Mouse (Mus musculus) 3134 (cell line): ENCODE results near the gene Axin2.

Experiments used
- DNase-seq: peaks from one replicate; pipeline ENCODE4 v3.0.0-alpha.2; 2011; ENCODE audit warnings: low spot score; ENCODE audit not compliant: insufficient read length; ENCODE audit errors: extremely low read depth

Gene Axin2

DNA sequence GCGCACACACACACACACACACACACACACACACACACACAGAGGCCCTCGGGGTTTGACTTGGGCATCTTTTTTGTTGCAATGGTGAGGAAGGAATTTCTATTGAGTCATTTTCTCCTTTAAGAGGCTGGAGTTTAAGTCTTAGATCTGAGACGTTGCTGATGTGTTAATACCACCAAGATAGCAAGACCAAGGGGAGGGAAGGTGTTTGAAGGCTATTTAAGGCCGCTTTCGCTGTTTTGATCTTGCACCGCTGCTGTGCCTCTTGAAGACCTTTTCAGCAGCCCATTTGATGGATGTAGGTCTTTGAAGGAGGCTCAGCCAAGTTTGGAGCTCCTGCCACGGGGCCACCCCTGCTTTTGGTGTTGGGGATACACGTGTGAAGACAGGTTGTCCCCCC is 7.9 kb downstream of the Axin2 start:
- DNase-seq = no peak

DNA sequence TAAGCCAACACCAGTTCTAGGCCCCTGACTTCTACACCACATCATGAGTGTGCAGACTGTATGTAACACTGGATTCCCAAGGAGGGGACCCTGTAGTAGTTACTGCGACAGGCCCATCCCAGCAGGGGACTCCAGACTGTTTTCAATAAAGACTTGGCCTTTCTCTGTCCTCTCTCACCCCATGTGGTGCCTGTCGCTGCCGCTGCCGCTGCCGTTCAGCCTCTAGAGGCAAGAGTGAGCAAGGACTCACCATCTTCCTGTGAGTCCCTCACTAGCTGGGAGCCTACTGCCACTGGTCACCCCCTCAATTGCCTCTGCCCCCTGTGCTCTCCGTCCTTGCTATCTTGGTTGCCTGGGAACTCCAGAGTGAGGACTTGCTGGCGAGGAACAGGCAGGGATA is 8.6 kb downstream of the Axin2 start:
- no peak for DNase-seq

DNA sequence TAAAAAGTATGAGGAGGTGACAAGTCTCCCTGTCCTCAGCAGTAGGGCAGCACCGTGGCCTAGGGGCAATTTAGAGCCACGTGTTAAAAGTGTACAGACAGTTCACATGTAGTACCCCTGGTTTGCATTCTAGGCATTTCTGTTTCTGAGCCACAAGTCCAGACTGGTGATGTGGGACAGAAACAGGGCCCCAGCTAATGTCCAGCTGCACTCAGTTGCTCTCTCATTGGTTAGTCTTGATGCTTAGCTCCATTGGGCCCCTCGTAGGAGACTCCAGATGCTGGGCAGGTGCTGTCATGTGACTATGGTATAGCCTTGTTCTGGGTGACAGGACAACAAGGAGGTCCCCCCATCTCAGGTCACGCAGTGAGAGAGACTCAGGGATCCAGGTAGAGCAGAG is 9.0 kb downstream of the Axin2 start:
- no peak for DNase-seq

DNA sequence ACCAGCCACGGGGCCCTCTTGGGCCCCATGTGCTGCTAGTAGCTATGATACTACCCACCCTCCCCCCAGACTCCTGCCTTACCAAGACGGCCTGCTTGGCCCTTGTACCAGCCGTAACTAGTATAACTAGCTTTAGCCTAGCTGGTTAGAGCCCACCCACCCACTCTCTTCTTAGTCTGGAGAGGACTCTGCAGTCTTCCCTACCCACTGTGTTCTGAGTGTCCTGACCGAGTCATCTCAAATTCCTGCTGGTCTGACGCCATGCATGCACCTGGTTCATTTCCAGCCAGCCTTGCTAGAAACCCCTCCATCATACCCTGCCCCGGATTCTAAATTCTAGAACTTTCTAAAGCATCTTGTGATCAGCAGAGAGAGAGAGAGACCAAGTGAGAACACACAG is 9.6 kb downstream of the Axin2 start:
- no peak for DNase-seq

DNA sequence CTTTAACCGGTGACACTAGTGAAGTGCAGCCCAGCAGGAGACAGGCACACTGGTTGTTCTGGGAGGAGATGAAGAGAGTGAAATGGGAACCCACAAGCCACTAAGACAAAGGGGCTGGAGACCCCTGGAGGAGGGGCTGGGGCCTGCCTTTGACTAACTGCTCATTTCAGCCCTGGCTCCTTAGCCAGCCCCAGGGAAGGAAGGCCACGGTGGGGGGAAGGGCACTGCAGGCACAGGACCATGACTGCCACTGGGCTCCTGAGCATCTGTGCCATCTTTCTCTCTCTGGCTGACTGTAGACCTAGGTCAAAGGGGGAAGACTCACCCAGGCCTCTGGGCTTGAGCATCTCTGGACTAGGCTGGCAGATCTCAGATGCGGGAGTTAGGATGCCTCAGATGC is 10.5 kb downstream of the Axin2 start:
- DNase-seq = no peak

DNA sequence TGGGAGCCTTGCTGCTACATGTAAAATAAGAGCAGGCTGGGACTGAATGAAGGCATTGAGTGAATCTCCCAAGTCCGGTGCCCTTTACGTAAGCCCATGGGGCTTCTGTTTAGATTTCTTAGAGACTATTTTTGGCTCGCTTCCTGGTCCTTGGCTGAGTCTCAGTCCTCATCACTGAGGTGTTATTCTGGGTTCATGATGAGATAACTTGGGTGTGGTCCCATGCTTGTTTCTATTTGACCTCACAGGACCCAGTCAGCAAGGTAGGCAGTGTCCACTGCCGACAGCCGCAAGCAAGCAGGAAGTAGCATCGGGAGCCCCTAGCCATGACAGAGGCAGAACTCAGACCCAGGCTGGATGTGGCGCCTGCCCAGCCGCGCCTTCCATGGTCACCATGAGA is 13.7 kb downstream of the Axin2 start:
- no peak for DNase-seq

DNA sequence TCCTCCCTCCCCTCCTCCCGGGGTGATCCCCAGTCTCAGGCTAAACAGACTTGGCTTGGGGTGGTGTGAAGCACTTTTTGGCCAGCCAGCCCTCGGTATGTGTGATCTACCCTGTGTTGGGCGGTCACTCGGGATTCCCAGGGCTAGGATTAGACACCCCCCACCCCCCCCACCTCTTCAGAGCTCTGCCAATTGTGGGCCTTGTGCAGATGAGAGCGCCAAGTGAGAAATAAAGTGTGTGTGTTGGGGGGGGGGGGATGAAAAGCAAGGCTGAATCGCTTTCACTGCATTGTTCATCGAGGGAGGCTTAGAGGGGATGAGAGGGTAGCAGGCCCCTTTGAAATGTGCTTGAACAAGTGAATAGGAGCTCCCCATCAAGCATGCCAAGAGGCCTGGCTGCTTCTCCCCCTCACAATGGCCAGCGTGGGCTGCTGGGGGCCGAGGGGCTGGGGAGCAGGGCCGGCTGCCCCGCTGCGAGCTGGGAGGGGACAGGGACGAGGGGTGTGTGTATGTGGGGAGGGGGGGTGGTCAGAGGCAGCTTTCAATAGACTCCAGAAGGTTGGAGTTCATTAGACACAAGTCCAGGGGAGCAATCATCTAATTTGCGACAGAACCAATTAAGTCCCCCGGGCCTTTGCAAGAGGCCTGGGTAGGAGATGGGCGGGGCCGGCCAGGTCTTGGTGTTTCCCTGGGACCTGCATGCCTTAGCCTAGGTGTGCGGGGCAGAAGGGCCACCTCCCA is 15.1 kb downstream of the Axin2 start:
- no peak for DNase-seq

DNA sequence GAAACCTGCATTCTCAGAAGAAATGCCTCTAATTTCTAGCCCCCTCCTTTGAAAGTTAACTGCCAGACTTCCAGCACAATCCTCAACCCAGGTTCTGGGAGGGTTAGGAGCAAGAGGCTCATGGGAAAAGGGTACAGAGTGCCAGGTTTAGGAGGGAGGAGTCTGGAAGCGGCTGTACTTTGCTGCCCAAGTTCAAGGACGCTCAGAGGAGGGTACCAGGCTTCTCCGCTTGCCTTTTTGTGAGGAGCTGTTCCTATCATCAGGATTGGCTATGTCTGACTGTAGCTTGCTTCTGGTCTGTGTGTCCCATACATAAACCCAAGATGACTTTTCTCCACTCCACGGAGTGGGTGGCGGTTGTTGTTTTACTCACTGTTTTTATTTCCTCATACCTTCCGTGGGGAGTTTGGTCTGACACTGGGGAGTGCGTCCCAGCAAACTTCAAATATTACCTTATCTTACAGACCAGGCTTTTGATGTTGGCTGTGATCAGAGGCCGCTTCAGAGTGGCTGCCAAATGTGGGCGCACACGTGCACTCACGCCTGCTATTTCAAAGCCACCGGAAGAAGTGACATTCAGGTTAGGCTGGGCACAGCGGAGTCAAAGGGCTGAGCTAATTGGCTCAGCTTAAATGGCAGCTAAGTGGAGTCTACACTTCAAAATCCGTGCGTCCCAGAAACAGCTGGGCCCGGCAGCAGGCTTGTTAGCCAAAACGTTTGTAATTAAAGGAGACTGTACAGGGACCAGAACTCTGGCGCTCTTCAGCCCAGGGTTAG is 16.1 kb downstream of the Axin2 start:
- no peak for DNase-seq

DNA sequence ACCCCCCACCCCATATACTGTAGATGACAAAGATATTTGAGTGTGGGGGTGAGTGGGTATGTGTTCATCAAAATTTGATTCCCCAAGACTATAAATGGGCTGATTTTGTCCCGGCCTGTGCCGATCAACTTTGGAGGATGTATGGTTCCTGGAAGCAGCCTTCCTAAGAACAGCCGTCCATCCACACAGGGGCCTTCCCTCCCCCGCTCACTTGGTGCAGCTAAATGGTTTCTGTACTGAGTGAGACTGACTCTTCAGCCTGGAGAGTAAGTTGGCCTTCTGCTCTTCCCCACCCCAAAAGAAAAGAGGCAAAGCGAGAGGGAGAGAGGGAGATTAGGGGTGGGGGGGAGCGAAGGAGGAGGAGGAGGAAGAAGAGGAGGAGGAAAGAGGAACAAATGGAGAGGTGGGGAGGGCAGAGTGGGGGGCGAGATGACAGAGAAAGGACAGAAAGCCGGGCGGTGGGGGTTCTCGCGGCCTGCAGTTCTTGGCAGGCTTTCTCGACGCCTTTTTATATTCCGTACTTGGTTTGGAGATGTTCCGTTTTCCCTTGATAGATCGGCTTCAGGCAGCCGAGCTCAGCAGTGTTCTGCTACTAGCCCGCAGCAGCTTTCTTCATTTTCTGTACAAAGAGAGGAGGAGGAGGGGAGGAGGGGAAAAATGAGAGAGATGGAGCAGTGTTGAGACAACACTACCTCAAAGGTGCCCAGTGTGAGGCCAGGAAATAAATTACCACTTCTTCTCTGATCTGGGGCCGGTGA is 20.7 kb downstream of the Axin2 start:
- no peak for DNase-seq

DNA sequence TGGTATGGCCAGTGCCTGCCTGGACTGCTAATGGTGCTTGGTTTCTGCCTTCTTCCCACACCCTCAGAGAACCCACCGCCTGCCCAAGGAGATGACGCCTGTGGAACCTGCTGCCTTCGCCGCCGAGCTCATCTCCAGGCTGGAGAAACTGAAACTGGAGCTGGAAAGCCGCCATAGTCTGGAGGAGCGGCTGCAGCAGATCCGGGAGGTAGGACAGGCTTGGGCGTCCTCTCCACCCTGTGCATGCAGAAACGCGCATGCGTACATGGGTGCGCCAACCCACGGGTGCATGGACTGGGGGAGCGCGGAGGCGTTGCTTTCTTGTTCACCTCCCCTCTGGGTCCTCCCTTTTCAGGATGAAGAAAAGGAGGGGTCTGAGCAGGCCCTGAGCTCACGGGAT is 21.7 kb downstream of the Axin2 start:
- no peak for DNase-seq

DNA sequence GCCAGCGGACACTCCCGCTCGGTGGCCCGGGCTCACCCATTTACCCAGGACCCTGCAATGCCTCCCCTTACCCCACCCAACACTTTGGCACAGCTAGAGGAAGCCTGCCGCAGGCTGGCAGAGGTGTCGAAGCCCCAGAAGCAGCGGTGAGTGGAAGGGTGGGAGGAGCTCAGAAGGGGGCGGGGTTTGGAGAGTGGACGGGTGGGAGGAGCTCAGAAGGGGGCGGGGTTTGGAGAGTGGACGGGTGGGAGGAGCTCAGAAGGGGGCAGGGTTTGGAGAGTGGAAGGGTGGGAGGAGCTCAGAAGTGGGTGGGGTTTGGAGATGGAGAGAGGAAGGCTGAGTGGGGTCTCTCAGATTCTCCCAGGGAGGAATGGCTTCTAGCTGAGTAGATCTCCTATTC is 23.6 kb downstream of the Axin2 start:
- no peak for DNase-seq

DNA sequence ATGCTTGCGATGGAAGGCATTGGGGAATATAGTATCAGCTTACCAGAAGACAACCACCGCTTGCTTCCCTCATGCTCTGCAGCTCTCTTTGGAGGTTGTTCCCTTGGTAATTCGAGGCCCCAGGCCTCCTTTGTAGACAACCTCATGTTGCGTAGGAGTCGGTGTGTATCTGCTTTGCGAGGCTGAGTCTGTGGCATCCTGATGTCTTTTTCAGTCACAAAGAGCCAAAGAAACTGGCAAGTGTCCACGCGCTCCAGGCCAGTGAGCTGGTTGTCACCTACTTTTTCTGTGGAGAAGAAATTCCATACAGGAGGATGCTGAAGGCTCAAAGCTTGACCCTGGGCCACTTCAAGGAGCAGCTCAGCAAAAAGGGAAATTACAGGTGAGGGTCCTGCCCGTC is 25.5 kb downstream of the Axin2 start:
- no peak for DNase-seq

DNA sequence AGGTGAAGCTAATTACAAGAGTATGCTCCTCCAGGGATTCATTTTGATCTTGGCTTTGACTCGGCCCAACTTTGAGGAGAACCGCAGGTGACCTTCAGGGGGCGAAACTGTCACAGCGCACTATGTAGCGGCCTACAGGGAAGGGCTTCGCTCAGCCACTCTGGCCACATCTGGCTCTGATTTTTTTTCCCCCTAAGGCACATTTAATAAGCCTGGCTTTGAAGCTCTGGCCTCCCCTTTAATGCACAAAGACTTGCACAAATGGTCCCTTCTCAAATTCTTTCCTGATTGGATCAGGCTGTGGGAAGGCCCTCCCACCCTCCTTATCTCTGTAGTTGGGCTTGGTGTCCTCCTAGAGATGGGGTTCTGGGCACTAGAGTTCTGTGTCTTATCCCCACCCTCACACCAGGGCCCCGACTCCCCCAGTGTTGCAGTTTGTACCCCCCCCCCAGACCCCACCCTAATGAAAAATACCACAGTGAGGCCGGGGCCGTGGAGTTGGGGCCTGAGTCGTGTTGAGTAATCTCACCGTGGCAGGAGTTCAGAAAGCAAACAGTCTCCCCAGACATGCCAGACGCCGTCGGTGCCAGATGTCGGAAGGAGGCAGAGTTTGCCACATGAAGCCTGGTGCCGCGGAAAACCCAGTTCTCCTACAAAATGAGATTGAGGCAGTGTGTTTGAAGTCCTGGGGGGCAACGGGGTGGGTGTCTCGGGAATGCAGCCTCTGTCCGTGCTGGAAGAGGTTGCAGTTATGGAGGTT is 27.5 kb downstream of the Axin2 start:
- no peak for DNase-seq

DNA sequence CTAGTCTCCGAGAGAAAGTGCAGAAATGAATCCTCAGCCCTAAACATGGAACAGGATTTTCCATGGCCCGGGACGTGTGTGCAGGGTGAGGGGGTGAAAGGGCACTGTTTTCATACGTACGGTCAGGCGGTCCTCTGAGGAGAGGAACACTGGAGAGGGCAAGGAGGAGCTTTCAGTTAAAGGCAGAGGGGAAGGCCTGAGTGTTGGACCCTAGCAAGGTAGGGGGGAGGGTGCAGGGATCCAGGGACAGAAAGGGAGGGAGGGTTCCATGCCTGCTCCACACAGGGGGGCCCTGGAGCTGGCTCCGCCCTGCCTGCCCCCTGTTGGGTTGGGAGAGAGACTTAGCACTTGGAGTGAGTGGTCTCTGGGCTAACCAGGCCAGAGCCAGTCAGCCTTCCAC is 28.4 kb downstream of the Axin2 start:
- DNase-seq = no peak

DNA sequence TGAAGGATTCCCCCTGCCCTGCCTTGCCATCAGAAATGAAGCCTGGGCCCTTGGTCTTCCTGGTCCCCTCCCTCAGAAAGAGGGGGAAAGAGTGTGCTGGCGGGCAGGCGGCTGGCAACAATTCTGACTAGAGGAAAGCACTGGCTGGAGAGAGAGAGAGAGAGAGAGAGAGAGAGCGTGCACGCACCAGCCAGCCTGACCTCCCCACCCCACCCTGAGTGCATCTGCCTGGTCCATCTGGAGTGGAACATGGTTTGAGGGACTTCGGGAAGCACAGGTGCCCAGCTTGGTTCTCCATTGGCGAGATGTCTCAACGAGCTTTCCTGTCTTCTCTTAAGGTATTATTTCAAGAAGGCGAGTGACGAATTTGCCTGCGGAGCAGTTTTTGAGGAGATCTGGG is 28.8 kb downstream of the Axin2 start:
- no peak for DNase-seq

DNA sequence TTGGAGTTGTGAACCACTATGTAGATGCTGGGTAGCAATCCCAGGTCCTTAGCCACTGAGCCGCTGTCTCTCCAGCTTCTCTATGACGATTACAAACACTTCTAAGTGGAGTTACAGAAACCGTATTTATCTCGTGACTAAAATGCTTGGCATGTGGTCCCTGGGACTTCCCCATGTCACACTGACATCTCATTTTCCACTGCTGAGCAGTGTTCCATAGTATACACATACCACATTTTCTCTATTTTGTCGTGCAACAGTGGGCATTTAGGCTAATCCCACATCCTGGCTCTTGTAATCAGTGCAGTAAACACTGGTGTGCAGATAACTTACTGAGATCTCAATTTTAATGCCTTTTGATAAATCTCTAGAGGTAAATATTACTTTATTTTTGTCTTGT is 32.2 kb downstream of the Axin2 start:
- no peak for DNase-seq

DNA sequence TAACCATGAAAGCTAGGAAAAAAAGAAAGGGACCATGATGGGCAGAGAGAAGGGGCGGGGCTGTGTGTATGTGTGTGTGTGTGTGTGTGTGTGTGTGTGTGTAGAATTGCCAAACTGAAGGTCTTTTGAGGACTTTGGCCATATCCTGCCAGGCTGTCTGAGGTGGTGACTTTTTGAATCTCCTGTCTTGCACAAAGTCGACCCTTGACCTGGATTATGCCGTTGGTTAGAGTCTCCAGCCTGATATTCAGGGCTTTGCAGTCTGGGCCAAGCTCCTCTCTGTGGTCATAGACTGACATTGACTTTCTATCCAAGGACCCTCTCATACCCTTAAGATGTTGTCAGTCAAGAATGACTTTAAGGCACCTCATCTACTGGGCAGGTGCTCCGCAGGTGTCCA is 35.8 kb downstream of the Axin2 start:
- no peak for DNase-seq

DNA sequence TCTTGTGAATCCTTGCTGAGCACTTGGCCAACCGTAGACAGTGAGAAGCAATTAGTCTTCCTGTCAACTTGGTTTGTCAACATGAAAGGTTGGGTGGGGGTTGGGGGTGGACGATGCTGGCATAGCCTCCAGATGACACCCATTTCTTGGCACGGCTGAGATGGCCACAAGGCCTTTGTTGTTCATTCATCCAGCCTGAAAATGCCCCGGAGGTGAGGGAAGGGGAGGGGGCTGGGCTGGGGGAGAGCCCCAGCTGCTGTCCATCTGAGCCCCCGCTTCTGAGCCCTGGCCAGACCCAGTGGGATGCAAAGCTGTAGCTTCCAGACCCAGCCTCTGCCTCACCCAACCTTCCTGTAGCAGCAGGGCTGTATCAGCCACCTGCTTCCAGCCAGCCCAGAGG is 38.2 kb downstream of the Axin2 start:
- DNase-seq = no peak

DNA sequence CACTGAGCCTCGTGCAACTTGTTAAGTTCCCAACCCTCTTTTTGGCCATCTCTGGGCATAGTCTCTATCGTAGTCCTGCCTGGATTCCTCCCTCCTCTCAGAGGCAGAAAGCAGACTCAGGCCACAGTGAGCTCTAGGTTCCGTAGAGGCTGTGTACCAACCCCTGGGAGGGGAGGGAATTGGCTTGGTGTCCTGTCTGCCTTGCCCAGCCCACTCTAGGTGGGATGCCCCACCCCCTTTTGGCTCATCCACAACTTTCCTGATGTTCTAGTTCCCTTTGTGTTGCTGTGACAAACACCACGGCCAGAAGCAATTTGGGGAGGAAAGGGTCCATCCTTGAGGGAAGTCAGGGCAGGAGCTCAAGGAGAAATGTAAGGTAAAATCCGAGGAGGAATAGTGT is 39.0 kb downstream of the Axin2 start:
- DNase-seq = no peak

DNA sequence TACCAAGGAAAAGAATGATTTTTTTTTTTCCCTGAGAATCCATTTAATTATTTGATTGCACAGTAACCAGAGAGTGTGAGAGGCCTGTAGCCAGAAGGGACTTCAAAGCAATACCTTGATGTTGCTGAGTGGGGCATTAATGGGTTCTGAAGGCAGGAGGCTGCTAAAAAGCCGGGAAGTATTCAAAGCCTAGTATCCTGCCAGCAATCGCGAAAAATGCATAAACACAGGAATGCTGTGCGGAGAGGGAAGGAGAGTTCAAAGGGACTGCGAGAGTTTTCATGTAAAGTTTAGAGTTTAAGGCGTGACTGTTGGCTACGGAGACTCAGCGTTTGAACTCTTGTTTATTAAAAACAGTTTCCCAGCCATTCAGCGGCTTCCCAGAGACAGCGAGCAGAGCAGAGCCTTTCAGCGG is 41.5 kb downstream of the Axin2 start:
- no peak for DNase-seq
